Mouse (Mus musculus): ENCODE data around the gene Abcc4.

- TF ChIP-seq POLR2A (IDR thresholded peaks at IDR 0.05; ENCODE audit: insufficient read depth, low read depth, low read length) (no peak), CTCF (IDR thresholded peaks at IDR 0.05) (no peak)
These were observed 265.9 kb downstream of the Abcc4 start for GRCm38 (mm10) chr14:118440155-118440554.

All from heart, adult 2 months (tissue).